Mouse (Mus musculus) intestine, embryonic 15.5 days (tissue): Measurements from ENCODE around the gene 1700030K09Rik. TPM values are rescaled to one million over a fixed set of nuclear protein-coding genes. Genes with fewer than 3 reads are reported as not detected.

Source experiments
- ATAC-seq: fragments of 200-750 bp; cut with Nextera tagmentation; 2 replicates; pipeline ENCODE4 v1.8.0; 2017; ENCODE audit warnings: moderate TSS enrichment, moderate library complexity
- H3K27ac ChIP-seq: fragments of 300-500 bp; sonication (generic); 2 replicates; pipeline ENCODE4 v1.5.1; 2015; ENCODE audit warnings: mild to moderate bottlenecking, inconsistent platforms
- H3K27me3 ChIP-seq: fragments of 300-500 bp; sonication (generic); replicated peaks from 2 replicates; pipeline ENCODE4 v1.6.1; 2015; ENCODE audit warnings: inconsistent platforms
- H3K36me3 ChIP-seq: fragments of 300-500 bp; sonication (generic); 2 replicates; pipeline ENCODE4 v1.6.1; 2015; ENCODE audit warnings: inconsistent platforms
- H3K4me1 ChIP-seq: fragments of 300-500 bp; sonication (generic); replicated peaks from 2 replicates; pipeline ENCODE4 v1.6.1; 2015; ENCODE audit warnings: inconsistent platforms
- H3K4me2 ChIP-seq: fragments of 300-500 bp; sonication (generic); replicated peaks from 2 replicates; pipeline ENCODE4 v1.6.1; 2015; ENCODE audit warnings: mild to moderate bottlenecking, inconsistent platforms
- H3K4me3 ChIP-seq: fragments of 300-500 bp; sonication (generic); replicated peaks from 2 replicates; pipeline ENCODE4 v1.5.1; 2015; ENCODE audit warnings: inconsistent platforms
- H3K9ac ChIP-seq: fragments of 300-500 bp; sonication (generic); 2 replicates; pipeline ENCODE4 v1.6.1; 2015; ENCODE audit warnings: inconsistent platforms
- H3K9me3 ChIP-seq: fragments of 300-500 bp; sonication (generic); 2 replicates; pipeline ENCODE4 v1.6.1; 2016; ENCODE audit warnings: inconsistent platforms
- WGBS: fragments of 180-500 bp; shearing (Covaris S2); methylation state at CpG from one replicate; pipeline ENCODE4 v1.1.7; 2015; 5-methylcytosine and 5-hydroxymethylcytosine counted together
- polyA plus RNA-seq: library from polyadenylated mRNA; unstranded; fragments of >200 nt; fragmentation: Nextera tagmentation; extraction: Ambion mirVana; gene quantifications from 2 replicates; pipeline ENCODE4 v1.2.1, GENCODE M21; 2015

The 1700030K09Rik gene
- polyA plus RNA-seq, 1 experiment from 2014 or later, result 11.9 TPM

- H3K27me3 ChIP-seq, result no peaks in the 10 kb centered on the region
- no peak for ATAC-seq
- peaks cover 14% of the 10 kb centered on the region for H3K4me1 ChIP-seq
- peaks cover 19% of the 10 kb centered on the region for H3K36me3 ChIP-seq
- H3K9ac ChIP-seq, result no peak overlapping the region
- no peak overlapping the region for H3K4me3 ChIP-seq
- no peak overlapping the region for H3K4me2 ChIP-seq
- no peaks in the 10 kb centered on the region for H3K9me3 ChIP-seq
- WGBS, result 88% methylated on average over 19 of the region's 19 CpGs
- H3K27ac ChIP-seq, result no peak overlapping the region
Measured at GRCm38 (mm10) chr8:72496217-72496616, 52.5 kb downstream of the 1700030K09Rik start.

- Histone ChIP-seq H3K4me2 (no peak overlapping the region), H3K27ac (no peak overlapping the region), H3K9ac (no peak overlapping the region), H3K4me1 (peaks cover 8% of the 10 kb centered on the region), H3K9me3 (no peaks in the 10 kb centered on the region), H3K4me3 (no peak overlapping the region), H3K36me3 (peaks cover 19% of the 10 kb centered on the region), H3K27me3 (no peaks in the 10 kb centered on the region)
- ATAC-seq, result no peak
- 70% methylated on average over 1 of the region's 1 CpGs for WGBS
Measured at GRCm38 (mm10) chr8:72497911-72498310, 54.2 kb downstream of the 1700030K09Rik start.

GRCm38 (mm10) chr8:72498527-72498926 is 54.8 kb downstream of the 1700030K09Rik start:
- H3K9ac ChIP-seq, result no peak overlapping the region
- no peak overlapping the region for H3K4me2 ChIP-seq
- peaks cover 19% of the 10 kb centered on the region for H3K36me3 ChIP-seq
- no peaks in the 10 kb centered on the region for H3K9me3 ChIP-seq
- no peak overlapping the region for H3K27ac ChIP-seq
- H3K4me3 ChIP-seq, result no peak overlapping the region
- 90% methylated on average over 4 of the region's 4 CpGs for WGBS
- no peak for ATAC-seq
- peaks cover 7% of the 10 kb centered on the region for H3K4me1 ChIP-seq
- no peaks in the 10 kb centered on the region for H3K27me3 ChIP-seq

GRCm38 (mm10) chr8:72499521-72500284 is 56.0 kb downstream of the 1700030K09Rik start:
- Histone ChIP-seq H3K27ac (0 out of 2 replicates have a peak overlapping the region, but pooled peaks have one; percentile 9), H3K27me3 (no peaks in the 10 kb centered on the region)
- 0 out of 2 replicates have a peak, but pooled peaks have one; percentile 36 for ATAC-seq

GRCm38 (mm10) chr8:72500521-72500931 is 56.8 kb downstream of the 1700030K09Rik start:
- no peak overlapping the region for H3K4me2 ChIP-seq
- H3K9ac ChIP-seq, result no peak overlapping the region
- H3K4me1 ChIP-seq, result peaks cover 5% of the 10 kb centered on the region; the same call in 1 of the 2 replicates
- H3K27ac ChIP-seq, result no peak overlapping the region
- H3K27me3 ChIP-seq, result no peaks in the 10 kb centered on the region
- H3K4me3 ChIP-seq, result no peak overlapping the region
- ATAC-seq, result no peak
- 93% methylated on average over 1 of the region's 1 CpGs for WGBS
- peaks cover 17% of the 10 kb centered on the region for H3K36me3 ChIP-seq
- no peaks in the 10 kb centered on the region for H3K9me3 ChIP-seq

More at GRCm38 (mm10) chr8:72499521-72500284, 56.0 kb downstream of the 1700030K09Rik start:
- Histone ChIP-seq H3K36me3 (peaks cover 19% of the 10 kb centered on the region), H3K4me3 (no peak overlapping the region), H3K9me3 (no peaks in the 10 kb centered on the region), H3K9ac (no peak overlapping the region), H3K4me2 (no peak overlapping the region), H3K4me1 (peaks cover 5% of the 10 kb centered on the region; the same call in 1 of the 2 replicates)
- WGBS, result 82% methylated on average over 2 of the region's 2 CpGs

- Histone ChIP-seq H3K4me3 (no peak overlapping the region), H3K4me1 (peaks cover 7% of the 10 kb centered on the region; the same call in 1 of the 2 replicates), H3K9me3 (no peaks in the 10 kb centered on the region), H3K36me3 (no peaks in the 10 kb centered on the region), H3K27ac (no peak overlapping the region), H3K9ac (no peak overlapping the region), H3K27me3 (no peaks in the 10 kb centered on the region), H3K4me2 (no peak overlapping the region)
- no peak for ATAC-seq
Measured at GRCm38 (mm10) chr8:72504137-72504536, 60.5 kb downstream of the 1700030K09Rik start.

GRCm38 (mm10) chr8:72504637-72505314 is 61.1 kb downstream of the 1700030K09Rik start:
- H3K9ac ChIP-seq, result no peak overlapping the region

GRCm38 (mm10) chr8:72507505-72507904 is 63.8 kb downstream of the 1700030K09Rik start:
- Histone ChIP-seq H3K4me3 (no peak overlapping the region), H3K27ac (no peak overlapping the region), H3K36me3 (no peaks in the 10 kb centered on the region), H3K27me3 (no peaks in the 10 kb centered on the region), H3K4me1 (peaks cover 7% of the 10 kb centered on the region; the same call in 1 of the 2 replicates), H3K4me2 (no peak overlapping the region), H3K9me3 (no peaks in the 10 kb centered on the region), H3K9ac (no peak overlapping the region)
- no peak for ATAC-seq
- 65% methylated on average over 1 of the region's 1 CpGs for WGBS

More at GRCm38 (mm10) chr8:72504637-72505314, 61.1 kb downstream of the 1700030K09Rik start:
- Histone ChIP-seq H3K27me3 (no peaks in the 10 kb centered on the region), H3K4me2 (no peak overlapping the region), H3K4me3 (no peak overlapping the region), H3K36me3 (no peaks in the 10 kb centered on the region), H3K27ac (no peak overlapping the region), H3K9me3 (no peaks in the 10 kb centered on the region), H3K4me1 (peaks cover 7% of the 10 kb centered on the region; the same call in 1 of the 2 replicates)
- no peak for ATAC-seq

Other genes starting within 250 kb of the 1700030K09Rik start
- not detected in 2 replicates for gene Cib3, start 231.0 kb upstream of the 1700030K09Rik start, polyA plus RNA-seq
- gene Gm11034, start 230.2 kb upstream of the 1700030K09Rik start, polyA plus RNA-seq, result not detected in 2 replicates
- gene Fam32a, start 224.2 kb upstream of the 1700030K09Rik start, polyA plus RNA-seq, result 70.9 and 72.8 TPM in 2 replicates
- gene Ap1m1, start 203.9 kb upstream of the 1700030K09Rik start, polyA plus RNA-seq, result 96.6 and 104 TPM in 2 replicates
- gene Gm10282, start 138.6 kb upstream of the 1700030K09Rik start, polyA plus RNA-seq, result 21.5 and 24.3 TPM in 2 replicates
- gene Klf2, start 124.8 kb upstream of the 1700030K09Rik start, polyA plus RNA-seq, result 6.6 and 7.2 TPM in 2 replicates
- 43.6 and 45.5 TPM in 2 replicates for gene Eps15l1, start 22.4 kb upstream of the 1700030K09Rik start, polyA plus RNA-seq
- 0.98 and 1.1 TPM in 2 replicates for gene Calr3, start within 50 bp of the 1700030K09Rik start, polyA plus RNA-seq
- 47.4 and 49.6 TPM in 2 replicates for gene Cherp, start 31.3 kb downstream of the 1700030K09Rik start, polyA plus RNA-seq
- gene Slc35e1, start 48.7 kb downstream of the 1700030K09Rik start, polyA plus RNA-seq, result 17.3 and 19.8 TPM in 2 replicates
- gene Med26, start 104.4 kb downstream of the 1700030K09Rik start, polyA plus RNA-seq, result 13.1 and 14.0 TPM in 2 replicates
- gene Smim7, start 127.2 kb downstream of the 1700030K09Rik start, polyA plus RNA-seq, result 115 and 127 TPM in 2 replicates
- 12.6 and 13.3 TPM in 2 replicates for gene Tmem38a, start 128.2 kb downstream of the 1700030K09Rik start, polyA plus RNA-seq
- gene Nwd1, start 202.8 kb downstream of the 1700030K09Rik start, polyA plus RNA-seq, result 0.08 and 0.14 TPM in 2 replicates